Mouse (Mus musculus): Measurements from ENCODE around the gene Lamp5.

The Lamp5 gene

DNA sequence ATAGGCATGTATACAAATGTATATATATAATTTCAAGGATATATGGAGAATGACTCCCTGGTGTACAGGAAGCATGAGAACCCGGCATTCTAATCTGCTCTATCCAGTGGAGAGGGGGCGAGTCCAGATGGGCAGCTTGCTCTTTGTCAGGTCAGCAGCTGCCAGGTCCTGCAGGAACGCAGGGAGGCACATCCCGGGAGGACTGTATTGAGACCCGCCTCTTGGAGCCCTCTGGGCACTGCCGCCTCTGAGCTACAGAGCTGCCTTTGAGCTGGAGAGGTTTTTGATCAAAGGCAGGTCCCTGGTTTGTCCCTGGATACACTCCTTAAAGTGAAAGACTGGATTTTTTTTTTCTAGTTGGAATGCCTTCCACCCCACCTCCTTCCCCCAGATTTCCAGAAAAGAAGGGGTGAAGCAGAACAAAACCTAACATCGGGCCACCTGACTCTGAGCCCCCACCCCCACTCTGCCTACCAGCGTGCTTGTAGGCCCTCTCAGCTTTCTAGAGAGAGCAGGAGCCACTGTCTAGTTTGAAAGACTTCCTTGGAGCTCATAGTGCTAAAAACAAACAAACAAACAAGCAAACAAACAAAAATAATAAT, at the start of gene Lamp5:
Lamp5 (plus strand) TSS at position 552 of the 602 bp plus-strand sequence.
- DNase-seq = no peak

DNA sequence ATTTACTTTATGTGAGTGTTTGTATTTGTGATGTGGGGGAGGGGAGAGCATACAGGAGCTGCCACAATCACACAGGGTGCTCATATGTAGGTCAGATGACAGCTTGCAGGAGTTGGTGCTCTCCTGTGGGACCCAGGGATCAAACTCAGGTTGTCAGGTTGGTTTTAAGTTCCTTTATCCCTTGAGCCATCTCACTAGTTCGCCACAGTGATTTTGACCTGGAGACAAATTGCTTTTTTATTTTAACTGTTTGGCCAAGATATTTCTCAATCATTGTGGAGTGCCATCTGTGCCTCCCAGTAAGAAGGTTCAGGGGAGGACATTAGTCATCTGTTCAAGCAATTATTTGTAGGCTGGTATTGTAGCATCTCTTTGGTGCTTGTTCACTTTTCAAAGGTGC, 48.2 kb upstream of the Lamp5 start:
- DNase-seq = no peak

DNA sequence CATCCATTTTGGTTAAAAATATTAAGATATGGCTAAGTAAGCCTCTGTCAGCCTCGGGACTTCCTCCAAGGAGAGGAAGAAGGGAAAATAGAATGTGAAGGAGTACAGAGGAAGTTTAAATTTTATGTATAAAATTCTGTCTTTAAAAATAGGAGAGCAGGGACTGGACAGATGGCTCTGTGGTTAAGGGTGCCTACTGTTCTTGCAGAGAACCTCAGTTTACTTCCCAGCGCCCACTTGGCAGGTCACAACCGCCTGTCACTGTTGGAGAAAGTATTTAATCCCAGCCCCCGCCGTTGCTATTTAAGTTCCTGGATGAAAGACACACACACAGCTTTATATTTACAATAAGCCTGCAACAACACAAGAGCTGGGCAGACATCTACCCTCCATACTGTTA, 45.8 kb upstream of the Lamp5 start:
- no peak for DNase-seq

DNA sequence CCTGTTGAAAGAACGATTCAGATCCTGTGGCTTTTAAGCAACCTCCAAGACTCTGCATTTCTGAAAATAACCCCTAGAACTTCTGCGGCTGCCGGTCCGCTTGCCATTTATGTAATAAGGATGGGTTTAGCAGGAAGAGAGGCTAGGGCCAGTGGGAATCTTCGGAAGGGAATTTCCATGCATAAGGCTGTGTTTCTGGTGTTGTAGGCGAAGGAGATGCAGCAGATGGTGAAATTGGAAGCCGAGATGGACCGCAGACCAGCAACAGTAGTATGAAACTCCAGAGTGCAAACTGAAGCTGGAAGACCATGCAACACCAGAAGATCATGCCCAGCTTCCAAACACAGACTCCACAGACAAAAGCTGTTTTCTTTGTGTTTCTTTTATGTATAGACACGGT, 39.3 kb upstream of the Lamp5 start:
- DNase-seq = peak; percentile 27

DNA sequence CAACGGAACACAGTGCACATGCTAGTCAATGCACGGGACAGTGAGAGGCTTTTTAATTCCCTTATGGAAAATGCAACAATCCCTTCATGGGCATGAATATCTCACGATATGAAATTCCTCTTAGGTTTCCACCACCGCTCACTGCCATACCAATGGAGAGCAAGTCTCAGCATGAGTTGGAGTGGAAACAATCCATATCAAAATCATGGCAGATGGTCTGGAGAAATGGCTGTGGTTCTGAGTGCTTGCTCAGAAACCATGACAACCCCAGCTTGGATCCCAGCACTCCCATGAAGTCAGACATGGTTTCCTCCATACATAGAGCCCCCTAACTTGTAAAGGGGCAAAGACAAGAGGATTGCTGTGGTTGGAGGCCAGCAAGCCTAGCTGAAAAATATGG, 3.6 kb upstream of the Lamp5 start:
- DNase-seq = no peak

DNA sequence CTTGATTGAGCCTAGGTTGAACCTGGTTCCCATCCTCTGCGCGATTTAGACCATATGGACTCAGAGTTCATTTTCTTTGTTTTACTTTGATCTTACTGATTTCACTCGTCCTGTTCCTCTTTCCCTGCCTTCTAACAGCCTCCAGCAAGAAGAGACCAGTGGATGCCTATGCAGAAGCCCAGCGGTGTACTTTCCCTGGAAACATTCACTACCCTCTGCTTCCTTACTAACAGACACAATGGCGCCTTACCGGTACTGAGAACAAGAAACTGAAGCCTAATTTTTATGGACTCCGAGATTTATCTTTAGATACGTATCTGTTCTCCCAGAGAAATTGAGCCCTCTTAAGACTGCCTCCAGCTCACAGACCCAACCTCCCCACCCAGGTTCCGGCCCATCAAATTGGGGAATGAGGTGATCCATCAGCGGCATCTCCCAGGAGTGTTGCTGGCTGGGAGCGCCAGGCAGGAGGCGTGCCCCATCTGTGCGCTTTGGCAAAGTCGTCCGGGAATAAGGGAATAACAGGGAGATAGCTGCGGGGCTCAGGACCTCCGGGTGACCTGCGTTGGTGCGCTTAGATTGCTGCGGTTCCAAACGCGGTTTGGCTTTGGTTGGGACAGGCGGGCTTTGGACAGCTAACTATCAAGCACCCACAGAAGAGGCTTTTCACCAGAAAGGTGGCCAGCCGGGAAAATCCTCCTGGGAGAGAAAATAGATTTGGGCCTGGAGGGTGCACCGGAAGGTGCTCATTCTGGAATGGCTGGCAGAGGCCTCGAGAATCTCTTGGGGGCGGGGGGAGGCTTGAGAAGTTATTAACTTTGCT, 1.0 kb upstream of the Lamp5 start:
- peak; percentile 44 for DNase-seq

DNA sequence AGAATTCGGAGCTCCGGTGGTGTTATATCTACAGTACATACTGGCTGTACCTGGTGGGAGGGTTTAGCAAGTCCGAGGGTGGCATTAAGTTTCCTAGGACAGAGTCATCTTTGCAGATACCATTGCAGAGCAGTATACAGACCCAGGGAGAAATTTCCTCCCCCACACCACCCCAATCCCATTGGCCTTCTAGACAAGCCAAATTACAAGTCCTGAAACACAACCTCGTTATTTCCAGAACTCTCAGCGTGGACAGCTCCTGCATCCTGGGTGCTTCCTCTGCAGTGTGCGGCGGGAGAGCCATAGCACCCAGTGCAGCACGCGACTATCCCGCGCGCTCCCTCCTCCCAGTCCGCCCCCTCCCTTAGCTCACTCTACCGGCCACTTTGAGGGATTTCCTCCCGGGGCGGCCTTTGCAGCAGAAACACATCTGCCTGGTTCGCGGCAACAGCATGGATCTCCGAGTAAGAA, 5.9 kb downstream of the Lamp5 start:
- DNase-seq = no peak

DNA sequence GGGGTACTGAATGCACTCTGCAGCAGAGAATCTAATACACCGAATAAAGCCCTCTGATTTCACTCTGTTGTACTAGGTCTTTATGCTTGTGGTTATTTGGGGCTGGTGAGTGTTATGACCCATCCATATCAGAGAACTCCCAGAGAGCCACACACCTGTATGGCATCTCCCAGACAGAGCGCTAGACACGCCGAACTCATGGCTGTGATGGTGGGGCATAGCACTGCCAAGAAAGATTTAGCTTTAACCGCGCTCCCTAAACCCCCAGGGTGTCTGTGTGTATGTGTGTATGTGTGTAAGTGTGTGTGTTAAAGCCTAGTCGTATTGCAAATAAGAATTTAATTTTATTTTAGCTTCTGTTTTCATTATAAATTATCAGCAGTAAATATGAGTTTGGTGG, 6.4 kb downstream of the Lamp5 start:
- no peak for DNase-seq

DNA sequence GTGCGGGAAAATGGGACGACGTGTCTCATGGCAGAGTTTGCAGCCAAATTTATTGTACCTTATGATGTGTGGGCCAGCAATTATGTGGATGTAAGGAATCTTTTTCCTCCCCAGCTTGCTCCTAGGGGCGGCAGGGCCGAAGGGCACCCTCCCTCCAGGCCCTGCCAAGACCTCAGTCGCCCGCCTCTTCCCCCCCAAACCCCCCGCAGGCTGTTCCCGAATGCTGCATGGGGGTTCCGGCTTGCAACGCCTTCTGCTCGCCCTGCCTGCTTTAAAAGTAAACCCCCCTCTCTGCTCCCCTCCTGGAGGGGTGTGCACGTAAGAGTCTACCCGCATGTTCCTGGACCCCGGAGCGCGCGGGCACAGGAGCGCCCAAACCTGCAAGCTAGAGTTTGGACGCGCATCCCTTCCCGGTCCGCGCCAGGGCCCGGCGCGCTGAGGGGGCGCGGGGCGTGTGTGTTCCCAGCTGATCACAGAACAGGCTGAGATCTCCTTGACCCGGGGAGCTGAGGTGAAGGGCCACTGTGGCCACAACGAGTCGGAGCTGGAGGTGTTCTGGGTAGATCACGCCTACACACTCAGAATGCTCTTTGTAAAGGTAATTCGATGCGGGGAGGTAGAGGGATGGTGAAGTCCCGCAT, 7.1 kb downstream of the Lamp5 start:
- no peak for DNase-seq

DNA sequence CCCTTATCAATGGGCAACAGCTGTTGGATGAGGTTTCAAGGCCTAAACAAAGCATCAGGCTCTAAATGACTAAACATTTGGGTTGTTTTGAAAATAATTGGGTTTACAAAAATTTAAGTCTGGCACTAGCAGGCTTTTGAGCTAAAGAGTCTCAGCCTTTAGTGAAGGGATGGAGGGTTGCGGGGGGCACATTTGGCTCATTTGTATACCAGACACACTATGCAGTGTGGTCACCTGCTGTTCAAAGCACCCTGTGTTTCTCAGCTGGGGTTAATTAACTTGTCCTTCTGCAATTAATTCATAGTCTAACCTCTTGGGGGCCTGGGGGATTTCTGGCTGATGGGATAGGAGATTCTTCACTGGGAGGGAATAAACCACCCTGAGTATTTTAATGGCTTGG, 12.3 kb downstream of the Lamp5 start:
- DNase-seq = no peak

DNA sequence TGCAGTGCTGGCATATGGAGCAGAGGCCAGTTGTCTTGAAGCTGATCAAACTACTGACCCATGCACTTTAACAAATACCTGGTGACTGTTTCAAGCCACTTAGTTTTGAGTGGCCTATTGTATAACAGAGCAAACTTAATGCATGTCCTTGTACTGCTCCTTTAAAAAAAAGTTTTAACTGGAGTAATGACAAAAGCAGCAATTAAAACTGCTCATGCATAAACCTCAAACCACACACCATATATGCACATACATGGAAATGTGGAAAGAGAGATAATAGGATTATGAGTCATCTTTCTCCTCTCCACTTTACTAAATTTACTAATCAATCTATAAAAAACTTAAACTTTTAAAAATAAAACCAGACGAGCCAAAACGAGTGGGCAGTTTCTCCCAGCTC, 43.9 kb downstream of the Lamp5 start:
- no peak for DNase-seq

DNA sequence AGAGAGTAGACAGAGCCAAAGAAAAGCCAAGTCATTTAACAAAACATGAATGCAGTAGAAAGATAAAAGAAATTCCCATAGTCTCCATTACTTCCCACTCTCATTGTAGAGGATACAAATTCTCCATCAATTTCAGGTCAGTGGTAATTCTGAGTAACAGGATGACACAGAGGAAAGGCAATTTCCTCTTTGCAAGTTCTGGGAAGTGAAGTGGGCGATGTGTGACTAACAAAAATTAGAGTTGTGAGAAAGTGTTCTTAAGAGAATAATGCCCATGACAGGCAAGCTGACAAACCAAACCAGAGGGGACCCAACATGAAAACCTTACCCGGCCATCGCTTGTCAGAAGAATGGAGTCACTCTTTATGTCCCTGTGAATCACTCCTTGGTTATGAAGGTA, 45.1 kb downstream of the Lamp5 start:
- DNase-seq = no peak

DNA sequence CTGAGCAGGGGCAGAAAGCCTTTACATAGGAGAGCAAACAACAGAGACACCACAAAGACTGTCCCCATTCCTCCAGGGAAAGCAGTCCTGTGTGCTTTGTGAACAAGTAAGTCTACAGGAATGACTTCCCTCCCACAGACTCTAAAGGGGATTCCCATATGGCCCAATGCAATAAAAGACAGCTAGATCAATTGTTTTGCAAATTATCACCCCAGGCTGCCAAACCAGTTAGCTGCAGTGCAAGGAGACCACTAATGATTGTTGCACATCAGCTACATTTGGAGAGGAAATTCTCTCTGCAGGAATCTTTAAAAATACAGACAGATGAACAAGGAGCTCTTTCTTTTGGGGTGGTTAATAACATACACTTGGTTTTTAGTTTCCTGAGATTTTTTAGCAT, 55.6 kb downstream of the Lamp5 start:
- no peak for DNase-seq

DNA sequence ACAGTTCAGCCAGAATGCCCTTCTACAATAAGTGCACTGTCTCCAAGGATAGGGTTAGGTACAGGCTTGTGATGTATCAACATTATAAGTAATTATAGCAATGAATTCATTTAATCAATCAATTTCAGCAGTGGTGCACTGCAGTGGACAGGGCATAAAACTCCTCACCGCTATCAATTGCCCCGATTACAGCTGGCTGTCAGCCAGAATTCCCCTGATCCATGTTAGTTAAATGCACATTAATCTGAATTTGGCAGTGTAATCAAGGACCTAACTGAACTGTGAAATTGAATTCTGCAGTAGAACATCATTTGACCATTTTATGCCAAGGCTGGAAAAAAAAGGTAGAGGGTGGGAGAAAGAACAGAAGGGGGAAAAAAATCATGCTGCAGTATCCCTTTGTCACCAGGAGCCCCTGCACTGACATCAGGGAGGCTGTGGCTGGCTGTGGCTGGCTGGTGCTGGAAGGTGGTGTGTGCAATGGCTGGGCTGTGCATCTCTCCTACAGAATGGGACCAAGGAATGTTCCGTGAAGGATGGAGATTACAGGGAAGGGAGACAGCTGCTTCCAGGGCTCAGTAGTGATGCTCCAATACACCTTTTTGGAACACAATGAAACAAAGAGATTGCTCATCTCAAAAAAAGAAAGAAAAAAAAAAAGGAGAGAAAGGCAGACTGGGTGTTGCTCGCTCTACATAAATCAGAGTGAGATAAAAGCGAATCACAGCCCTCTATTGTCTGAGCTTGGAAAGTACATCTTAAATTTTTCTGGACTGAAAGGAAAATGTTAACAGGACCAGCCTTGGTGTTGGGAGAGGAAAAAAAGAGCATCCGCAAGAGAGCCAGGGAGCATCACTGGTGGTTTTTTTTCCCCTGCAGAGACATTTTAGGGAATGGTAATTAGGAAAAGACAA, 56.3 kb downstream of the Lamp5 start:
- DNase-seq = peak; percentile 9

DNA sequence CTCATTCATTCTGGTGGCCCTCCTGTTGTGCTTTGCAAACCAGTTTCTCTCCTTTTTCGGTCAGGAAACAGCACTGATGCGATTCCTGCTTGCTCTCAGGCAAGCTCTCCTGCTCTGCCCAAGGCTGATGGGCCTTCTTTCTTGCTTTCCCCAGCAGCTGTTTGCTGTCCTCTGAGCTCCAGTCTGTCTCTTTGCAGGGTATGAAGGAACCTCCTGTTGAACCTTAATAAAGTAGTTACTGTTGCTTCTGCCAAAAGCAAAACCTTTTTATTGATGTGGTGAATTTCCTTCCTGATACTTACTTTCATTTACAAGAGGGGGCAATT, 57.0 kb downstream of the Lamp5 start:
- DNase-seq = peak; percentile 32

DNA sequence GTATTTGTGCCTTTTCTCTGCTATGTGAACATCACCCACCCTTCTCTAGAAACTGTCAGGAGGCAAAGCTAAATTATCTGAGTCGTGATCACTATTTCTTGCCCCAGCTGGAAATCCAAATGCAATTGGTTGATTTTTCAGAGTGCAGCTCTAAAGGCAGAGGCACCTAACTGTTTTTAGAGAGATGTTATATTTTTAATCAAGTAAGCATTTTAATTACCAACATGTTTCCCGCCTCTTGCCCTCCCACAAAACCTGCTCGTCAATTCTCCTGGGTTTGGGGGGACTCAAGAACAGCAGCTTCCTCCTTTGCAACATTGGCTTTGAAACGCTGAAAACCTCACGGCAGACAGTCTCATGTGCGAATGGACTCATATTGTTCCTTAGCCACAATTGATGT, 61.3 kb downstream of the Lamp5 start:
- no peak for DNase-seq

DNA sequence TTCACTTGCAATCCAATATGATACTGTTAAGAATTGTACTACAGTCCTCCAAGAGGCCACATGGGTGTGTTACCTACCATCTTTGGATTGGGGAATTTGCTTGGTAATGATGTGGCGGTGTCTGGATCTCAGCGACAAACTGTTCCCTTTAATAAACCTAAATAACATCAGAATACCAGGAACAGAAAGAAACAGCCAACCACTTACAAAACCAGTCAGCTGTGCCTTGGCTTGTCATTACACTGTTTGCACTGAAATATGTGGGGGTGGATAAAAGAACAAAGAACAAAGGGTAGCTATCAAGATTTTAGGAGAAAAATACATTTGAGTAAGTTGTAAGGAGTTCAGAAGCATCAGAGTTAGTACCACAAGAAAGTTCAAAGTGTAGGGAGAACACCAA, 66.0 kb downstream of the Lamp5 start:
- no peak for DNase-seq
